Mouse (Mus musculus): ENCODE results near the gene Gm13043.
"Not testable (repeated sequence)": the region's sequence is repeated elsewhere in the genome, so short reads cannot be mapped to it uniquely, and the experiment has no call there.

Gene Gm13043

DNA sequence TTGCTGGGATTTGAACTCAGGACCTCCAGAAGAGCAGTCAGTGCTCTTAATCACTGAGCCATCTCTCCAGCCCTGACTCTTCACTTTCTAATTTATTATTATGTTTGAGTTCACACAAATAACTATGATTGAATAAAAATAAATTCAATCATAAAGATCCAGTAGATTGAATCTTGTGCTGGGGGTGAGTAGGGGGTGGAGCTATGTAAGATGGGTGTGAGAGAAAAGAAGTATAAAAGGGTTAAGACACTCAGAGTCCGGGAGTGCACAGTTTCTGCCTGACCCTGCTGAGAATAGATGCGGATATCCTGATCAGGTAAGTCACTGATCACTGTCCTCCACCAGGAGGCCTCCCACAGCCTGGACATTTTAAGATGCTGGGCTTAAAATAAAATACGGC lies at the start of gene Gm13043:
Gene Gm13043, plus strand, starts transcription at position 301 of the 400 bp plus-strand sequence.
- DNase-seq (ENCODE audit: low spot score), result no peak

DNA sequence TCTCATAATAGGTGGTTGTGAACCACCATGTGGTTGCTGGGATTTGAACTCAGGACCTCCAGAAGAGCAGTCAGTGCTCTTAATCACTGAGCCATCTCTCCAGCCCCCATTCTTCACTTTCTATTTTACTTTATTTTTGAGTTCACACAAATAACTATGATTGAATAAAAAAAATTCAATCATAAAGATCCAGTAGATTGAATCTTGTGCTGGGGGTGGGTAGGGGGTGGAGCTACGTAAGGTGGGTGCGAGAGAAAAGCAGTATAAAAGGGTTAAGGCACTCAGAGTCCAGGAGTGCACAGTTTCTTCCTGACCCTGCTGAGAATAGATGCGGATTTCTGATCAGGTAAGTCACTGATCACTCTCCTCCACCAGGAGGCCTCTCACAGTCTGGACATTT lies 24.5 kb downstream of the Gm13043 start, which contains the start of gene Gm13040:
Gene Gm13040, plus strand, starts transcription at position 301 of the 400 bp plus-strand sequence.
- not testable (repeated sequence) for DNase-seq (ENCODE audit: low spot score)

- not testable (repeated sequence) for DNase-seq (ENCODE audit: low spot score)
These were observed 40.3 kb downstream of the Gm13043 start, which contains the start of the genes BC080695 and Gm13057 for GRCm38 (mm10) chr4:143551400-143551799. BC080695 (plus strand) TSS chr4:143551700. Gm13057 (plus strand) TSS chr4:143551709.

All from embryo, embryonic 10.5 days (tissue).